Mouse (Mus musculus): ENCODE measurements at regions not wholly inside any gene's neighbourhood (a gene's known extent, or its start where the extent isn't known, plus 50 kb on each side); places are given as distances from the start of the nearest gene placed in this dataset.

- Histone ChIP-seq H3K36me3 (ENCODE audit: control insufficient read depth, insufficient read depth, low read length) (no peaks in the 10 kb centered on the region), H3K4me1 (ENCODE audit: control insufficient read depth, insufficient read depth, low read length) (no peaks in the 10 kb centered on the region), H3K27ac (ENCODE audit: low read depth, low read length) (no peak overlapping the region), H3K4me2 (replicated peaks; ENCODE audit: low read depth, low read length) (no peak overlapping the region), H3K27me3 (ENCODE audit: control insufficient read depth, insufficient read depth, low read length) (no peaks in the 10 kb centered on the region), H3K9me3 (ENCODE audit: control insufficient read depth, low read length) (no peaks in the 10 kb centered on the region), H3K9ac (ENCODE audit: low read depth, low read length) (no peak overlapping the region), H3K4me3 (ENCODE audit: low read length) (no peak overlapping the region)
- WGBS, result 66% methylated on average over 3 of the region's 3 CpGs
- ATAC-seq (ENCODE audit: low FRiP score, low TSS enrichment), result no peak
Observed at GRCm38 (mm10) chr5:43444582-43445214, 70.6 kb upstream of the C1qtnf7 start.

- H3K4me3 ChIP-seq (ENCODE audit: low read length), result no peak overlapping the region
- H3K27ac ChIP-seq (ENCODE audit: low read depth, low read length), result no peak overlapping the region
- no peaks in the 10 kb centered on the region for H3K36me3 ChIP-seq (ENCODE audit: control insufficient read depth, insufficient read depth, low read length)
- no peak overlapping the region for H3K4me2 ChIP-seq (replicated peaks; ENCODE audit: low read depth, low read length)
- H3K4me1 ChIP-seq (ENCODE audit: control insufficient read depth, insufficient read depth, low read length), result no peaks in the 10 kb centered on the region
- H3K27me3 ChIP-seq (ENCODE audit: control insufficient read depth, insufficient read depth, low read length), result no peaks in the 10 kb centered on the region
- no peak overlapping the region for H3K9ac ChIP-seq (ENCODE audit: low read depth, low read length)
- ATAC-seq (ENCODE audit: low FRiP score, low TSS enrichment), result no peak
- no peaks in the 10 kb centered on the region for H3K9me3 ChIP-seq (ENCODE audit: control insufficient read depth, low read length)
Observed at GRCm38 (mm10) chr5:43445620-43446019, 69.7 kb upstream of the C1qtnf7 start.

GRCm38 (mm10) chr5:43446295-43446694 is 69.0 kb upstream of the C1qtnf7 start:
- Histone ChIP-seq H3K9me3 (ENCODE audit: control insufficient read depth, low read length) (no peaks in the 10 kb centered on the region), H3K4me2 (replicated peaks; ENCODE audit: low read depth, low read length) (no peak overlapping the region), H3K4me1 (ENCODE audit: control insufficient read depth, insufficient read depth, low read length) (no peaks in the 10 kb centered on the region), H3K27ac (ENCODE audit: low read depth, low read length) (no peak overlapping the region), H3K4me3 (ENCODE audit: low read length) (no peak overlapping the region), H3K27me3 (ENCODE audit: control insufficient read depth, insufficient read depth, low read length) (no peaks in the 10 kb centered on the region), H3K9ac (ENCODE audit: low read depth, low read length) (no peak overlapping the region), H3K36me3 (ENCODE audit: control insufficient read depth, insufficient read depth, low read length) (no peaks in the 10 kb centered on the region)
- no peak for ATAC-seq (ENCODE audit: low FRiP score, low TSS enrichment)

- 34% methylated on average over 3 of the region's 3 CpGs for WGBS
- H3K27me3 ChIP-seq (ENCODE audit: control insufficient read depth, insufficient read depth, low read length), result no peaks in the 10 kb centered on the region
- no peak overlapping the region for H3K9ac ChIP-seq (ENCODE audit: low read depth, low read length)
- H3K36me3 ChIP-seq (ENCODE audit: control insufficient read depth, insufficient read depth, low read length), result no peaks in the 10 kb centered on the region
- peak; percentile 60; the same call in 1 of the 2 replicates for ATAC-seq (ENCODE audit: low FRiP score, low TSS enrichment)
- H3K27ac ChIP-seq (ENCODE audit: low read depth, low read length), result no peak overlapping the region
- no peak overlapping the region for H3K4me2 ChIP-seq (replicated peaks; ENCODE audit: low read depth, low read length)
- H3K4me3 ChIP-seq (ENCODE audit: low read length), result no peak overlapping the region
- no peaks in the 10 kb centered on the region for H3K9me3 ChIP-seq (ENCODE audit: control insufficient read depth, low read length)
- H3K4me1 ChIP-seq (ENCODE audit: control insufficient read depth, insufficient read depth, low read length), result no peaks in the 10 kb centered on the region
Observed at GRCm38 (mm10) chr5:43456018-43456417, 59.3 kb upstream of the C1qtnf7 start.

GRCm38 (mm10) chr5:43457725-43458124 is 57.6 kb upstream of the C1qtnf7 start:
- no peak overlapping the region for H3K9ac ChIP-seq (ENCODE audit: low read depth, low read length)
- no peak for ATAC-seq (ENCODE audit: low FRiP score, low TSS enrichment)
- H3K36me3 ChIP-seq (ENCODE audit: control insufficient read depth, insufficient read depth, low read length), result no peaks in the 10 kb centered on the region
- H3K9me3 ChIP-seq (ENCODE audit: control insufficient read depth, low read length), result no peaks in the 10 kb centered on the region
- 77% methylated on average over 7 of the region's 7 CpGs for WGBS
- no peak overlapping the region for H3K27ac ChIP-seq (ENCODE audit: low read depth, low read length)
- no peak overlapping the region for H3K4me2 ChIP-seq (replicated peaks; ENCODE audit: low read depth, low read length)
- no peak overlapping the region for H3K4me3 ChIP-seq (ENCODE audit: low read length)
- no peaks in the 10 kb centered on the region for H3K4me1 ChIP-seq (ENCODE audit: control insufficient read depth, insufficient read depth, low read length)
- no peaks in the 10 kb centered on the region for H3K27me3 ChIP-seq (ENCODE audit: control insufficient read depth, insufficient read depth, low read length)

- H3K27me3 ChIP-seq (ENCODE audit: control insufficient read depth, insufficient read depth, low read length), result no peaks in the 10 kb centered on the region
- ATAC-seq (ENCODE audit: low FRiP score, low TSS enrichment), result no peak
- WGBS, result 88% methylated on average over 1 of the region's 1 CpGs
- no peaks in the 10 kb centered on the region for H3K9me3 ChIP-seq (ENCODE audit: control insufficient read depth, low read length)
- H3K4me3 ChIP-seq (ENCODE audit: low read length), result no peak overlapping the region
- no peaks in the 10 kb centered on the region for H3K4me1 ChIP-seq (ENCODE audit: control insufficient read depth, insufficient read depth, low read length)
- no peak overlapping the region for H3K27ac ChIP-seq (ENCODE audit: low read depth, low read length)
- H3K9ac ChIP-seq (ENCODE audit: low read depth, low read length), result no peak overlapping the region
- H3K4me2 ChIP-seq (replicated peaks; ENCODE audit: low read depth, low read length), result no peak overlapping the region
- H3K36me3 ChIP-seq (ENCODE audit: control insufficient read depth, insufficient read depth, low read length), result no peaks in the 10 kb centered on the region
Observed at GRCm38 (mm10) chr5:43461987-43462715, 53.2 kb upstream of the C1qtnf7 start.

All from kidney, embryonic 14.5 days (tissue).